Mouse (Mus musculus): ENCODE data around the gene Lhfp. TPM values are rescaled to one million over a fixed set of nuclear protein-coding genes. Genes with fewer than 3 reads are reported as not detected.
A peak's percentile ranks its signal among the peaks of the same experiment; 100 is the strongest.

The Lhfp gene
- polyA plus RNA-seq, 1 experiment from 2014 or later = 34.9 TPM

GRCm38 (mm10) chr3:53204348-53204984 lies 163.1 kb downstream of the Lhfp start:
- Histone ChIP-seq H3K9me3 (ENCODE audit: control insufficient read depth, low read length) (no peaks in the 10 kb centered on the region), H3K4me1 (ENCODE audit: control insufficient read depth, insufficient read depth, low read length) (peaks cover 8% of the 10 kb centered on the region), H3K27ac (ENCODE audit: low read depth, low read length) (no peak overlapping the region), H3K9ac (replicated peaks; ENCODE audit: low read depth, low read length) (no peak overlapping the region), H3K4me2 (ENCODE audit: low read depth, low read length) (no peak overlapping the region), H3K36me3 (ENCODE audit: control insufficient read depth, insufficient read depth, low read length) (no peaks in the 10 kb centered on the region), H3K4me3 (ENCODE audit: low read depth, low read length) (no peak overlapping the region), H3K27me3 (ENCODE audit: control insufficient read depth, insufficient read depth, low read length) (no peaks in the 10 kb centered on the region)
- no peak for ATAC-seq (ENCODE audit: low read depth)
- WGBS = 81% methylated on average over 7 of the region's 7 CpGs

GRCm38 (mm10) chr3:53204985-53205365 lies 163.6 kb downstream of the Lhfp start:
- no peak overlapping the region for H3K4me2 ChIP-seq (ENCODE audit: low read depth, low read length)
- no peak overlapping the region for H3K9ac ChIP-seq (replicated peaks; ENCODE audit: low read depth, low read length)
- no peak for ATAC-seq (ENCODE audit: low read depth)
- WGBS = 80% methylated on average over 1 of the region's 1 CpGs
- no peaks in the 10 kb centered on the region for H3K27me3 ChIP-seq (ENCODE audit: control insufficient read depth, insufficient read depth, low read length)
- no peaks in the 10 kb centered on the region for H3K36me3 ChIP-seq (ENCODE audit: control insufficient read depth, insufficient read depth, low read length)
- H3K9me3 ChIP-seq (ENCODE audit: control insufficient read depth, low read length) = no peaks in the 10 kb centered on the region
- peaks cover 8% of the 10 kb centered on the region for H3K4me1 ChIP-seq (ENCODE audit: control insufficient read depth, insufficient read depth, low read length)
- H3K27ac ChIP-seq (ENCODE audit: low read depth, low read length) = no peak overlapping the region
- H3K4me3 ChIP-seq (ENCODE audit: low read depth, low read length) = no peak overlapping the region

GRCm38 (mm10) chr3:53205706-53206105 lies 164.4 kb downstream of the Lhfp start:
- H3K9ac ChIP-seq (replicated peaks; ENCODE audit: low read depth, low read length) = no peak overlapping the region
- no peak for ATAC-seq (ENCODE audit: low read depth)
- 89% methylated on average over 3 of the region's 3 CpGs for WGBS
- no peaks in the 10 kb centered on the region for H3K36me3 ChIP-seq (ENCODE audit: control insufficient read depth, insufficient read depth, low read length)
- H3K27ac ChIP-seq (ENCODE audit: low read depth, low read length) = no peak overlapping the region
- no peak overlapping the region for H3K4me2 ChIP-seq (ENCODE audit: low read depth, low read length)
- peaks cover 9% of the 10 kb centered on the region for H3K4me1 ChIP-seq (ENCODE audit: control insufficient read depth, insufficient read depth, low read length)
- no peak overlapping the region for H3K4me3 ChIP-seq (ENCODE audit: low read depth, low read length)
- no peaks in the 10 kb centered on the region for H3K9me3 ChIP-seq (ENCODE audit: control insufficient read depth, low read length)
- no peaks in the 10 kb centered on the region for H3K27me3 ChIP-seq (ENCODE audit: control insufficient read depth, insufficient read depth, low read length)

DNA sequence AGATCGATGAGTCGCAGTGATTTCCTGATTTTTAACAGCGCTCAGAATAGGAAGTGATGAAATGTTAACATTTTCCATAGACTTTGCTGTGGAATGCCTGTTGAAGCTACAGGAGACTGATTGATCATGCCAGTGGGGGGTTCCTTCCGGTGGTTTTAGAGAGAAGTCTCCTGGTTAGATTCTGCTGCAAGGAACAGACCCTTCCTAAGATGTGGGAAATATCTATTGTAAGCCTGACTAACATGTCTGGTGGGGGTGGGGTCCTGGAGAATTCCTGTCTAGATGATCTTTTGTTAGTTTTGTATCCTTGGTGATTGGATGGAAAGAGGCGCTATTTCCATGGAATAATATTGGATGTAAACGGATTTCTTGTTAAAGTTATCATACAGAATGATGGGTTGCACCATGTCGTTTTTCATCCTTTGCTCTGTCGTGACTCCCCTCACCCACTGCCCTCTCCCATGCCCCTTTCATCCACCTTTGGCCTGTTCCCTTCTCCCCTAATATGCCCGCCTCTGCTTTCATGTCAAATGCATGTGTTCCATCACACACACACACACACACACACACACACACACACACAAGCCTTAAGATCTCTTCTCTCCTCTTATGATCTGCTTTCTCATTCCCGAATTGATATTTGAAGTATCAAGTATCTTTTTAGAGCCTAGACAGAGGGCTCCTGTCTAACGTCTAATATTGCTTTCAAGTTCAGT lies 165.3 kb downstream of the Lhfp start:
- no peaks in the 10 kb centered on the region for H3K36me3 ChIP-seq (ENCODE audit: control insufficient read depth, insufficient read depth, low read length)
- no peaks in the 10 kb centered on the region for H3K9me3 ChIP-seq (ENCODE audit: control insufficient read depth, low read length)
- no peak for ATAC-seq (ENCODE audit: low read depth)
- H3K4me1 ChIP-seq (ENCODE audit: control insufficient read depth, insufficient read depth, low read length) = peaks cover 16% of the 10 kb centered on the region
- H3K9ac ChIP-seq (replicated peaks; ENCODE audit: low read depth, low read length) = no peak overlapping the region
- no peak overlapping the region; the same call in 1 of the 2 replicates for H3K27ac ChIP-seq (ENCODE audit: low read depth, low read length)
- H3K27me3 ChIP-seq (ENCODE audit: control insufficient read depth, insufficient read depth, low read length) = no peaks in the 10 kb centered on the region
- WGBS = 11% methylated on average over 11 of the region's 11 CpGs
- no peak overlapping the region for H3K4me2 ChIP-seq (ENCODE audit: low read depth, low read length)
- no peak overlapping the region for H3K4me3 ChIP-seq (ENCODE audit: low read depth, low read length)

DNA sequence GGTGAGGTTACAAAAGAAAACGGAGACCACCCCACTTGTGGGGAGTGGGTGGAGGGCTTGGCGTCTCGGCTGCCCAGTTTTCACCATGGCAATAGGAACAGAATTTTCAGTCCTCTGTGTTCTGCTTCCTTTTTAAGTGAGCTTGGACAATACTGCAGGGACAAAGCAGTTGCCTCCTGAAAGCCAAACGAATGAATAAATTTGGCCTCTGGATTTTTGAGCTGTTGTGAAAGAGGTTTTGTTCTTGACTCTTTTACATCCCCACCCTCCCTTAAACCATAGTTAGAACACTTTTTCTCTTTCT lies 165.8 kb downstream of the Lhfp start:
- Histone ChIP-seq H3K9ac (replicated peaks; ENCODE audit: low read depth, low read length) (no peak overlapping the region), H3K27me3 (ENCODE audit: control insufficient read depth, insufficient read depth, low read length) (no peaks in the 10 kb centered on the region), H3K4me2 (ENCODE audit: low read depth, low read length) (no peak overlapping the region), H3K4me1 (ENCODE audit: control insufficient read depth, insufficient read depth, low read length) (peaks cover 16% of the 10 kb centered on the region), H3K4me3 (ENCODE audit: low read depth, low read length) (no peak overlapping the region), H3K27ac (ENCODE audit: low read depth, low read length) (no peak overlapping the region), H3K9me3 (ENCODE audit: control insufficient read depth, low read length) (no peaks in the 10 kb centered on the region), H3K36me3 (ENCODE audit: control insufficient read depth, insufficient read depth, low read length) (no peaks in the 10 kb centered on the region)
- no peak for ATAC-seq (ENCODE audit: low read depth)
- 11% methylated on average over 4 of the region's 4 CpGs for WGBS

DNA sequence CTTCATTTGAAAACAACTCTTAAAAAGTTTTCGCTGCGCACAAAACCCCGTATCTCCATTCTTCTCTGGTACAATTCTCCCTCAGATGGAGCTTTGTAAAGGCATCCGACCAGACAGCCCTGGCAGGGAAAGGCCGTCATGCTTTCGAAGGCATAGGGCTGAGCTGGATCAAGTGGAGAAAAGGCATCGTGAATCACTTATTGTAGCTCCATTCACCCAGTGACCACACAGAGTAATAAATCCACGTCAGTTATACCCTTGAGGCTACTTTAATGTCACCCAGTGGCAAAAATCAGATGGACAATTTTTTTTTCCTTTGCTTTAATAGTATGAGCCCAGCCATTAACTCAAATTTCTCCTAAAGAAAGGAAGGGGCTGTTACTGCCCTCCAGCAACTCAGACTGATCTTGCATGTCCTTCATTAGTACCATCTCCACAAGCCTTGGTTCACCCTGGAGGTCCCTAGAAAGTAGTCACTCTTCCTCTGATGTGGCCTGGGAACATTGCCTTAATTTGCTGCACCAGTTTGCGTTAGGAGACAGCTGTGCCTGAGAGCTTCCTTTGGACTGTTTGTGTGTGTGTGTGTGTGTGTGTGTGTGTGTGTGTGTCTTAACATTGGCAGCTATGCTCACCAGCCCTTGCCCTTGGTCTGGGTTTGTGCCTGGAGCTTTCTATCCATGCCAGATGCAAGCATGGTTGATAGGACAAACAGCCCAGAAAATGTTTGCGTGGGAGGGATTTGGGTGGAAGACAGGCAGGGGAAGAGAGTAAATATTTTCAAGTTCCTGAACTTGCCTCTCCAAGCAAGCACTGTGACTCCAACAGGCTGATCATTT lies 169.6 kb downstream of the Lhfp start:
- H3K27me3 ChIP-seq (ENCODE audit: control insufficient read depth, insufficient read depth, low read length) = no peaks in the 10 kb centered on the region
- no peaks in the 10 kb centered on the region for H3K36me3 ChIP-seq (ENCODE audit: control insufficient read depth, insufficient read depth, low read length)
- no peak overlapping the region for H3K9ac ChIP-seq (replicated peaks; ENCODE audit: low read depth, low read length)
- H3K4me2 ChIP-seq (ENCODE audit: low read depth, low read length) = no peak overlapping the region
- H3K27ac ChIP-seq (ENCODE audit: low read depth, low read length) = no peak overlapping the region
- no peak overlapping the region for H3K4me3 ChIP-seq (ENCODE audit: low read depth, low read length)
- WGBS = 15% methylated on average over 10 of the region's 10 CpGs
- ATAC-seq (ENCODE audit: low read depth) = peak; percentile 64; the same call in 1 of the 2 replicates
- H3K9me3 ChIP-seq (ENCODE audit: control insufficient read depth, low read length) = no peaks in the 10 kb centered on the region
- peaks cover 12% of the 10 kb centered on the region for H3K4me1 ChIP-seq (ENCODE audit: control insufficient read depth, insufficient read depth, low read length)

GRCm38 (mm10) chr3:53212599-53212998 lies 171.3 kb downstream of the Lhfp start:
- H3K9ac ChIP-seq (replicated peaks; ENCODE audit: low read depth, low read length) = no peak overlapping the region
- H3K9me3 ChIP-seq (ENCODE audit: control insufficient read depth, low read length) = no peaks in the 10 kb centered on the region
- H3K27me3 ChIP-seq (ENCODE audit: control insufficient read depth, insufficient read depth, low read length) = no peaks in the 10 kb centered on the region
- ATAC-seq (ENCODE audit: low read depth) = no peak
- WGBS = 90% methylated on average over 2 of the region's 2 CpGs
- no peak overlapping the region for H3K4me2 ChIP-seq (ENCODE audit: low read depth, low read length)
- no peaks in the 10 kb centered on the region for H3K36me3 ChIP-seq (ENCODE audit: control insufficient read depth, insufficient read depth, low read length)
- H3K4me3 ChIP-seq (ENCODE audit: low read depth, low read length) = no peak overlapping the region
- H3K4me1 ChIP-seq (ENCODE audit: control insufficient read depth, insufficient read depth, low read length) = peaks cover 8% of the 10 kb centered on the region; the same call in 1 of the 2 replicates
- no peak overlapping the region for H3K27ac ChIP-seq (ENCODE audit: low read depth, low read length)

DNA sequence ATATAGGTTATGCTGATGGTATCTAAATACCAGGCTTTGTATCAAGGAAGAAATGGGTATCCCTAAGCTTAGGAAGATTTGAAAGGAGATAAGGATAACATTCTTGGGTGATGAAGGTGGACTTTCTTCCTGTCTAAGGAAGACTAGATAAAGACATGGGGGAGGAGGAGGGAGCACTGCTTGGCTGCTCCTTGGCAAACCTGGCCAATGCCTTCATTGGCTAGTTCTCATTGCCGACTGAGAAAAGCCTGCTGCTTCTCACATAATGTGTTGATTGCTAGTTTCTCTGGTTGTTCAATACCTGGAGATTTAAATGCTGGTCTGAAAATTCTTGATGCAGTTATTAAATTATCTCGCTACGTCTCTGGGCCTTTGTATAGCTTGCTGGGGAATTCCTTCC lies 172.0 kb downstream of the Lhfp start:
- WGBS = 73% methylated on average over 3 of the region's 3 CpGs

DNA sequence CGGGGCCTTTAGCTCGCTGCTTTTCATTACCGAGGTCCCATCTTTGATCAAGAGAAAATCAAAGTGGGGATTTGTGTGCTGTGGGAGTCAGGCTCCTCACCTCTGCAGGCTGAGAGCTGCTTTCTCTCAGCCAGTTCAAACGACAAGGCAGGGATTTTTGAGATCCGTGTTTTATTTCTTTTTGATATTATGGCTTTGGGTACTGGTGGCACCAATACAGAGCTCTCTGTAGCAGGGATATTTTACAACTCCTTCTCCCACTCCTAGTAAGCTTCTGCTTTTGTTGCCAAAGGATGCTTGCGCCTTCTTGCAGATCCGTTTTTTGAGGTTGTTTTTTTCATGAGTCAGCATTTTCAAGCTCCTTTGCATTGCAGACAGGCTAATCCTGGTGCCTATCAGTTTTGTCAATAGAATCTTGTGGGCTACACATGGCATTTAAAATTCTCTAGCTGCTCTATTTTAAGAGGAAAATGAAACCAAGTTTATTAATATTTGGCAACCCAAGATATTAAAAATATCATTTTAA lies 172.5 kb downstream of the Lhfp start:
- H3K4me2 ChIP-seq (ENCODE audit: low read depth, low read length) = no peak overlapping the region
- no peak for ATAC-seq (ENCODE audit: low read depth)
- H3K36me3 ChIP-seq (ENCODE audit: control insufficient read depth, insufficient read depth, low read length) = no peaks in the 10 kb centered on the region
- H3K27me3 ChIP-seq (ENCODE audit: control insufficient read depth, insufficient read depth, low read length) = no peaks in the 10 kb centered on the region
- H3K4me3 ChIP-seq (ENCODE audit: low read depth, low read length) = no peak overlapping the region
- H3K4me1 ChIP-seq (ENCODE audit: control insufficient read depth, insufficient read depth, low read length) = peaks cover 8% of the 10 kb centered on the region; the same call in 1 of the 2 replicates
- H3K9ac ChIP-seq (replicated peaks; ENCODE audit: low read depth, low read length) = no peak overlapping the region
- H3K9me3 ChIP-seq (ENCODE audit: control insufficient read depth, low read length) = no peaks in the 10 kb centered on the region
- 52% methylated on average over 7 of the region's 7 CpGs for WGBS
- no peak overlapping the region for H3K27ac ChIP-seq (ENCODE audit: low read depth, low read length)

More for the DNA sequence above, 172.0 kb downstream of the Lhfp start:
- Histone ChIP-seq H3K36me3 (ENCODE audit: control insufficient read depth, insufficient read depth, low read length) (no peaks in the 10 kb centered on the region), H3K4me3 (ENCODE audit: low read depth, low read length) (no peak overlapping the region), H3K4me2 (ENCODE audit: low read depth, low read length) (no peak overlapping the region), H3K9me3 (ENCODE audit: control insufficient read depth, low read length) (no peaks in the 10 kb centered on the region), H3K27ac (ENCODE audit: low read depth, low read length) (no peak overlapping the region), H3K27me3 (ENCODE audit: control insufficient read depth, insufficient read depth, low read length) (no peaks in the 10 kb centered on the region), H3K4me1 (ENCODE audit: control insufficient read depth, insufficient read depth, low read length) (peaks cover 8% of the 10 kb centered on the region; the same call in 1 of the 2 replicates), H3K9ac (replicated peaks; ENCODE audit: low read depth, low read length) (no peak overlapping the region)
- ATAC-seq (ENCODE audit: low read depth) = no peak
